Mouse (Mus musculus) liver, embryonic 14.5 days (tissue): ENCODE measurements around the gene Duox2. TPM values are rescaled to one million over a fixed set of nuclear protein-coding genes. Genes with fewer than 3 reads are reported as not detected.
A peak's percentile ranks its signal among the peaks of the same experiment; 100 is the strongest.

Experiments
- ATAC-seq: fragments of 200-750 bp; cut with Nextera tagmentation; 2 replicates; pipeline ENCODE4 v1.8.0; 2017; ENCODE audit warnings: moderate number of reproducible peaks, mild to moderate bottlenecking, moderate library complexity; ENCODE audit not compliant: insufficient read depth
- DNase-seq, 3 experiments: peaks; one replicate each; pipeline ENCODE4 v3.0.0-alpha.2; 2012 to 2013; ENCODE audit warnings: low read depth in 3 of 3, low spot score in 3 of 3
- H3K27ac ChIP-seq: fragments of 300-500 bp; sonication (generic); 2 replicates; pipeline ENCODE4 v1.5.1; 2014; ENCODE audit warnings: moderate library complexity, mild to moderate bottlenecking, control low read depth, inconsistent platforms
- H3K27me3 ChIP-seq: fragments of 300-500 bp; sonication (generic); 2 replicates; pipeline ENCODE4 v1.6.1; 2014; ENCODE audit warnings: mild to moderate bottlenecking, low read length, moderate library complexity; ENCODE audit not compliant: control insufficient read depth, insufficient read depth
- H3K36me3 ChIP-seq: fragments of 300-500 bp; sonication (generic); replicated peaks from 2 replicates; pipeline ENCODE4 v1.6.1; 2014; ENCODE audit warnings: low read depth; ENCODE audit not compliant: control insufficient read depth, insufficient read depth
- H3K4me1 ChIP-seq, 2 experiments: fragments of 200-500 bp in 1 of 2; fragments of 300-500 bp in 1 of 2; sonication (generic) in 1 of 2; replicated peaks; 2 replicates each; pipeline ENCODE4 v1.6.1; 2012 to 2014; ENCODE audit warnings: antibody characterized with exemption in 1 of 2, inconsistent platforms in 1 of 2, low read length in 1 of 2; ENCODE audit not compliant: control insufficient read depth in 2 of 2, insufficient read depth in 2 of 2
- H3K4me2 ChIP-seq: fragments of 300-500 bp; sonication (generic); 2 replicates; pipeline ENCODE4 v1.6.1; 2014; ENCODE audit warnings: low read depth, mild to moderate bottlenecking, control low read depth, moderate library complexity
- H3K4me3 ChIP-seq, 2 experiments: fragments of 200-500 bp in 1 of 2; fragments of 300-500 bp in 1 of 2; sonication (generic) in 1 of 2; 2 replicates each; pipeline ENCODE4 v1.5.1; 2012 to 2014; ENCODE audit warnings: low read depth in 2 of 2, low read length in 2 of 2, mild to moderate bottlenecking in 2 of 2, control low read depth in 1 of 2, inconsistent platforms in 1 of 2, moderate library complexity in 1 of 2; ENCODE audit not compliant: insufficient read depth in 1 of 2
- H3K9ac ChIP-seq: fragments of 300-500 bp; sonication (generic); replicated peaks from 2 replicates; pipeline ENCODE4 v1.6.1; 2014; ENCODE audit warnings: mild to moderate bottlenecking, control low read depth, moderate library complexity
- H3K9me3 ChIP-seq: fragments of 300-500 bp; sonication (generic); 2 replicates; pipeline ENCODE4 v1.6.1; 2016; ENCODE audit warnings: low read length, mixed read lengths; ENCODE audit not compliant: control insufficient read depth
- CTCF ChIP-seq: IDR thresholded peaks from 2 replicates; pipeline ENCODE4 v1.5.1; 2016; ENCODE audit warnings: antibody characterized with exemption, low read depth, control low read depth
- EP300 ChIP-seq: IDR thresholded peaks from 2 replicates; pipeline ENCODE4 v1.6.1; 2016; ENCODE audit warnings: antibody characterized with exemption, low read depth
- WGBS: fragments of 180-500 bp; shearing (Covaris S2); extraction: QIAGEN DNeasy Blood & Tissue Kit; methylation state at CpG from one replicate; pipeline ENCODE4 v1.1.7; 2014; ENCODE audit not compliant: insufficient replicate concordance; 5-methylcytosine and 5-hydroxymethylcytosine counted together
- polyA plus RNA-seq, 2 experiments: library from polyadenylated mRNA; depleted of rRNA in 1 of 2; stranded (reverse) in 1 of 2; unstranded in 1 of 2; fragments of >200 nt; fragmentation: Nextera tagmentation in 1 of 2; extraction: Ambion mirVana in 1 of 2; gene quantifications; 2 replicates each; pipeline versions ENCODE4 v1.2.1 to v1.2.3; 2012 to 2014

The Duox2 gene
- polyA plus RNA-seq, 2 experiments, result not detected

- peaks cover 3 to 31% of the 10 kb centered on the region in 2 experiments for H3K4me1 ChIP-seq
- H3K4me3 ChIP-seq, result no peak overlapping the region
Measured at GRCm38 (mm10) chr2:122241226-122241625, 57.0 kb downstream of the Duox2 start.

GRCm38 (mm10) chr2:122240735-122241134, 57.5 kb downstream of the Duox2 start:
- no peak for DNase-seq
- ATAC-seq, result no peak
- H3K27ac ChIP-seq, result no peak overlapping the region

More at GRCm38 (mm10) chr2:122241226-122241625, 57.0 kb downstream of the Duox2 start:
- TF ChIP-seq EP300, result no peak
- no peak for TF ChIP-seq CTCF
- WGBS, result 73% methylated on average over 4 of the region's 4 CpGs
- peak overlapping the region; percentile 31; the same call in 1 of the 2 replicates for H3K27ac ChIP-seq
- no peak overlapping the region for H3K4me2 ChIP-seq
- no peaks in the 10 kb centered on the region for H3K27me3 ChIP-seq
- DNase-seq, result no peak
- H3K9ac ChIP-seq, result no peak overlapping the region
- ATAC-seq, result no peak
- no peaks in the 10 kb centered on the region for H3K9me3 ChIP-seq
- no peaks in the 10 kb centered on the region; the same call in none of the 2 replicates for H3K36me3 ChIP-seq

GRCm38 (mm10) chr2:122237891-122238470, 60.3 kb downstream of the Duox2 start:
- 79% methylated on average over 2 of the region's 2 CpGs for WGBS
- Histone ChIP-seq H3K36me3 (no peaks in the 10 kb centered on the region), H3K4me1 (peaks cover 17 to 37% of the 10 kb centered on the region in 2 experiments), H3K4me2 (peak overlapping the region; percentile 36), H3K4me3 (no peak overlapping the region), H3K9ac (no peak overlapping the region), H3K27ac (no peak overlapping the region), H3K9me3 (no peaks in the 10 kb centered on the region), H3K27me3 (no peaks in the 10 kb centered on the region)
- DNase-seq (no peak), ATAC-seq (no peak)
- TF ChIP-seq EP300 (no peak), CTCF (no peak)

More at GRCm38 (mm10) chr2:122240735-122241134, 57.5 kb downstream of the Duox2 start:
- H3K27me3 ChIP-seq, result no peaks in the 10 kb centered on the region
- no peak overlapping the region for H3K4me2 ChIP-seq
- TF ChIP-seq EP300 (no peak), CTCF (no peak)
- no peaks in the 10 kb centered on the region; the same call in none of the 2 replicates for H3K36me3 ChIP-seq
- H3K9ac ChIP-seq, result no peak overlapping the region
- peaks cover 4 to 34% of the 10 kb centered on the region in 2 experiments for H3K4me1 ChIP-seq
- no peak overlapping the region for H3K4me3 ChIP-seq
- H3K9me3 ChIP-seq, result no peaks in the 10 kb centered on the region

- TF ChIP-seq EP300 (no peak), CTCF (no peak)
Measured at GRCm38 (mm10) chr2:122236321-122236720, 61.9 kb downstream of the Duox2 start.

GRCm38 (mm10) chr2:122235425-122235824, 62.8 kb downstream of the Duox2 start:
- peaks cover 14 to 32% of the 10 kb centered on the region in 2 experiments for H3K4me1 ChIP-seq
- H3K27ac ChIP-seq, result peak overlapping the region; percentile 82
- peak; percentile 29 for ATAC-seq

More at GRCm38 (mm10) chr2:122236321-122236720, 61.9 kb downstream of the Duox2 start:
- H3K27ac ChIP-seq, result no peak overlapping the region
- no peak overlapping the region for H3K9ac ChIP-seq
- DNase-seq, result no peak
- H3K9me3 ChIP-seq, result no peaks in the 10 kb centered on the region
- no peak for ATAC-seq
- H3K27me3 ChIP-seq, result no peaks in the 10 kb centered on the region
- no peaks in the 10 kb centered on the region for H3K36me3 ChIP-seq
- H3K4me1 ChIP-seq, result peaks cover 17 to 36% of the 10 kb centered on the region in 2 experiments
- peak overlapping the region in 1 of 2 experiments; percentile 81; a peak in 2 of 4 replicates for H3K4me3 ChIP-seq
- peak overlapping the region; percentile 94 for H3K4me2 ChIP-seq

More at GRCm38 (mm10) chr2:122235425-122235824, 62.8 kb downstream of the Duox2 start:
- TF ChIP-seq CTCF (no peak), EP300 (no peak)
- Histone ChIP-seq H3K9ac (peak overlapping the region; percentile 85), H3K36me3 (no peaks in the 10 kb centered on the region), H3K27me3 (no peaks in the 10 kb centered on the region), H3K4me2 (peak overlapping the region; percentile 94), H3K9me3 (no peaks in the 10 kb centered on the region), H3K4me3 (peak overlapping the region; percentile 49 to 81)
- peak; percentile 31 to 43 (median 41) for DNase-seq
- WGBS, result 10% methylated on average over 2 of the region's 2 CpGs
